15 mouse cellular contexts compared by ENCODE assay signal in genomic region chr9:14086611-14087010, GRCm38 (mm10).
"Had no signal": no experiment of that assay in that cellular context is flagged by ENCODE, and none has a peak within 500 bp of the region (broad histone marks: within the 10 kb centered on the region; RNA-seq: fewer than 3 reads in every experiment).

No protein-coding gene starts in this region.

- H3K9ac ChIP-seq: neural tube, embryonic 15.5 days; stomach, embryonic 15.5 days had no signal

- DNase-seq: retina, postnatal 1 day; right cerebral cortex, adult 18-20 months; right cerebral cortex, postnatal 14 days; right cerebral cortex, postnatal 25 days; right cerebral cortex, postnatal 4 days; spleen, adult 18-20 months; thymus, adult 18-20 months; thymus, adult 2 months; thymus, postnatal 14 days; thymus, postnatal 25 days; thymus, postnatal 36 days; thymus, postnatal 4 days had no signal

- H3K9me3 ChIP-seq: neural tube, embryonic 15.5 days; stomach, embryonic 15.5 days had no signal

- H3K4me3 ChIP-seq: neural tube, embryonic 15.5 days; stomach, embryonic 15.5 days had no signal

- H3K4me1 ChIP-seq: neural tube, embryonic 15.5 days; stomach, embryonic 15.5 days had no signal

- H3K27me3 ChIP-seq: neural tube, embryonic 15.5 days; stomach, embryonic 15.5 days had no signal

- H3K27ac ChIP-seq: neural tube, embryonic 15.5 days; stomach, embryonic 15.5 days; stomach, postnatal 0 days had no signal

- H3K4me2 ChIP-seq: neural tube, embryonic 15.5 days; stomach, embryonic 15.5 days had no signal

- H3K36me3 ChIP-seq: neural tube, embryonic 15.5 days; stomach, embryonic 15.5 days had no signal
